In the genomic region with DNA sequence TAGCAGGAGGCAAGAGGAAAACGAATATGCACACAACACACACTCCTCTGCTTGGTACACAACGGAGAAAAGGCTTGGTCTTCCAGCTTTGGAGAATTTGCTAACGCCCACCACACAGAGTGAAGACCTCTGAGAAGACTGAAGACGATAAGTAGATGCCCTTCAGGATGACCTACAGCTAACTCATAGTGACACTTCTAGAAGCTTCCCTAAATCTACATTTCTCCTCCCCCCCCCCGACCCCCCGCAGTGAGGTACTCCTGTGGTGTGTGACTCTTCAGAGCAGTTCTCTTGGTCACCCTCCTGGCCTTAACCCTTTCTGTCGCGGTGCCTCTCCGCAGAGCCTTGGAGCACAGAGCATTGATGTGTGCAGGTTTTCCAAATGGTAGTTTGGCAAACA, we compare ENCODE assay signal across 9 mouse cellular contexts. TPM values are rescaled to one million over a fixed set of nuclear protein-coding genes. Genes with fewer than 3 reads are reported as not detected.
DNase-seq lines count a peak whose midpoint lies in the region; ATAC-seq lines count a peak whose summit lies in the region.
"Had no signal": no experiment of that assay in that cellular context is flagged by ENCODE, and none has a peak within 500 bp of the region (broad histone marks: within the 10 kb centered on the region; RNA-seq: fewer than 3 reads in every experiment).

No protein-coding gene starts in this region.

- H3K27me3 ChIP-seq in heart, embryonic 13.5 days (replicated peaks), result peaks cover 51% of the 10 kb centered on the region
- peaks cover 46% of the 10 kb centered on the region for H3K27me3 ChIP-seq in hindbrain, embryonic 13.5 days
- peaks cover 35% of the 10 kb centered on the region for H3K27me3 ChIP-seq in midbrain, embryonic 12.5 days

- no peak for DNase-seq in heart, postnatal 25 days (ENCODE audit: low spot score)
- peak; percentile 51 for DNase-seq in ZHBTc4 (ENCODE audit: low read depth, low spot score)
- no peak for DNase-seq in ovary, postnatal 14 days (ENCODE audit: low spot score)
- DNase-seq in right cerebral cortex, adult 18-20 months, result no peak
- no peak for DNase-seq in urinary bladder, postnatal 14 days (ENCODE audit: low spot score)
- DNase-seq: thymus, adult 2 months had no signal

- intact Hi-C loops in heart, postnatal 25 days (cut with DNase I), result no loop called here

- no peak overlapping the region for H3K9ac ChIP-seq in heart, embryonic 13.5 days
- no peak overlapping the region for H3K9ac ChIP-seq in hindbrain, embryonic 13.5 days
- no peak overlapping the region for H3K9ac ChIP-seq in midbrain, embryonic 12.5 days (replicated peaks)

- 27% methylated on average over 9 of the region's 9 CpGs for WGBS in heart, embryonic 13.5 days
- WGBS in hindbrain, embryonic 13.5 days, result 34% methylated on average over 9 of the region's 9 CpGs
- WGBS in midbrain, embryonic 12.5 days, result 33% methylated on average over 9 of the region's 9 CpGs

- peak overlapping the region; percentile 80 for H3K4me3 ChIP-seq in heart, embryonic 13.5 days
- H3K4me3 ChIP-seq in hindbrain, embryonic 13.5 days, result peak overlapping the region; percentile 69; the same call in 1 of the 2 replicates
- no peak overlapping the region for H3K4me3 ChIP-seq in midbrain, embryonic 12.5 days

- H3K4me2 ChIP-seq in heart, embryonic 13.5 days, result peak overlapping the region; percentile 99
- H3K4me2 ChIP-seq in hindbrain, embryonic 13.5 days, result peak overlapping the region; percentile 100
- H3K4me2 ChIP-seq in midbrain, embryonic 12.5 days (replicated peaks), result peak overlapping the region; percentile 100

- H3K9me3 ChIP-seq in heart, embryonic 13.5 days, result no peaks in the 10 kb centered on the region
- H3K9me3 ChIP-seq in hindbrain, embryonic 13.5 days, result no peaks in the 10 kb centered on the region
- no peaks in the 10 kb centered on the region for H3K9me3 ChIP-seq in midbrain, embryonic 12.5 days

- H3K27ac ChIP-seq in heart, embryonic 13.5 days (replicated peaks), result no peak overlapping the region
- no peak overlapping the region for H3K27ac ChIP-seq in hindbrain, embryonic 13.5 days
- H3K27ac ChIP-seq in midbrain, embryonic 12.5 days (replicated peaks), result no peak overlapping the region

- no peaks in the 10 kb centered on the region for H3K36me3 ChIP-seq in heart, embryonic 13.5 days
- no peaks in the 10 kb centered on the region for H3K36me3 ChIP-seq in hindbrain, embryonic 13.5 days
- no peaks in the 10 kb centered on the region for H3K36me3 ChIP-seq in midbrain, embryonic 12.5 days

- no peak for ATAC-seq in heart, embryonic 13.5 days (ENCODE audit: extremely low read depth, insufficient number of reproducible peaks, low FRiP score, low TSS enrichment)
- no peak for ATAC-seq in hindbrain, embryonic 13.5 days (ENCODE audit: low FRiP score)
- ATAC-seq in midbrain, embryonic 12.5 days (ENCODE audit: low FRiP score, low read depth), result 0 out of 2 replicates have a peak, but pooled peaks have one; percentile 46

- H3K4me1 ChIP-seq in heart, embryonic 13.5 days, result peaks cover 15% of the 10 kb centered on the region
- H3K4me1 ChIP-seq in hindbrain, embryonic 13.5 days (replicated peaks), result peaks cover 17% of the 10 kb centered on the region
- peaks cover 9% of the 10 kb centered on the region for H3K4me1 ChIP-seq in midbrain, embryonic 12.5 days

RNA-seq across cellular contexts. Expression of a gene that starts 0.5 kb away (rescaled TPM):
- polyA plus RNA-seq in heart, embryonic 13.5 days (2015; fragmentation: Nextera tagmentation; extraction: Ambion mirVana), result 0.94 and 1.2 TPM in 2 replicates
- 10 to 100 TPM in 1 of 2 experiments, 1 to 10 TPM in 1; 5.5 to 11.3 TPM for total RNA-seq in heart, postnatal 25 days (2021)
- 0.34 and 0.53 TPM in 2 replicates for polyA plus RNA-seq in hindbrain, embryonic 13.5 days (2015; fragmentation: Nextera tagmentation; extraction: Ambion mirVana)
- polyA plus RNA-seq in midbrain, embryonic 12.5 days (2016; fragmentation: Nextera tagmentation; extraction: Ambion mirVana), result 1.2 and 1.3 TPM in 2 replicates

RNA-seq across cellular contexts. Expression of a gene that starts 35.2 kb away (rescaled TPM):
- polyA plus RNA-seq in heart, embryonic 13.5 days (2015; fragmentation: Nextera tagmentation; extraction: Ambion mirVana), result 1.2 and 1.3 TPM in 2 replicates
- under 1 TPM; 0.20 to 0.49 TPM for total RNA-seq in heart, postnatal 25 days (2021)
- 2.5 and 4.2 TPM in 2 replicates for polyA plus RNA-seq in hindbrain, embryonic 13.5 days (2015; fragmentation: Nextera tagmentation; extraction: Ambion mirVana)
- polyA plus RNA-seq in midbrain, embryonic 12.5 days (2016; fragmentation: Nextera tagmentation; extraction: Ambion mirVana), result 1.6 and 2.1 TPM in 2 replicates

RNA-seq across cellular contexts. Expression of a gene that starts 35.3 kb away (rescaled TPM):
- polyA plus RNA-seq in heart, embryonic 13.5 days (2015; fragmentation: Nextera tagmentation; extraction: Ambion mirVana), result 4.9 and 5.0 TPM in 2 replicates
- total RNA-seq in heart, postnatal 25 days (2021), result 1 to 10 TPM in 1 of 2 experiments, under 1 TPM in 1; 0.95 to 1.1 TPM
- 5.3 and 5.4 TPM in 2 replicates for polyA plus RNA-seq in hindbrain, embryonic 13.5 days (2015; fragmentation: Nextera tagmentation; extraction: Ambion mirVana)
- 7.2 and 7.3 TPM in 2 replicates for polyA plus RNA-seq in midbrain, embryonic 12.5 days (2016; fragmentation: Nextera tagmentation; extraction: Ambion mirVana)
